In genomic region chr6:83939492-83939891, GRCm38 (mm10) we compare ENCODE assay signal across 28 mouse cellular contexts.
"Had no signal": no experiment of that assay in that cellular context is flagged by ENCODE, and none has a peak within 500 bp of the region (broad histone marks: within the 10 kb centered on the region; RNA-seq: fewer than 3 reads in every experiment).

No protein-coding gene starts in this region.

- H3K27me3 ChIP-seq: limb, embryonic 12.5 days; limb, embryonic 13.5 days; limb, embryonic 15.5 days; liver, embryonic 12.5 days; liver, embryonic 13.5 days; liver, embryonic 15.5 days; lung, embryonic 15.5 days; megakaryocyte, embryonic 14.5 days; midbrain, embryonic 12.5 days; midbrain, embryonic 13.5 days; midbrain, embryonic 15.5 days; neural tube, embryonic 12.5 days had no signal

- DNase-seq: left cerebral cortex, postnatal 4 days; liver; liver, embryonic 13.5 days; liver, postnatal 0 days; lung, adult 18-20 months; lung, adult 2 months; lung, embryonic 14.5 days; lung, postnatal 10 days; lung, postnatal 14 days; lung, postnatal 36 days; lung, postnatal 4 days; midbrain, embryonic 14.5 days had no signal

- H3K9me3 ChIP-seq: limb, embryonic 10.5 days; limb, embryonic 12.5 days; limb, embryonic 13.5 days; limb, embryonic 15.5 days; liver, embryonic 12.5 days; liver, embryonic 13.5 days; liver, embryonic 15.5 days; lung, embryonic 15.5 days; megakaryocyte, embryonic 14.5 days; midbrain, embryonic 10.5 days; midbrain, embryonic 12.5 days; midbrain, embryonic 13.5 days; midbrain, embryonic 15.5 days; neural tube, embryonic 12.5 days had no signal

- H3K4me1 ChIP-seq: limb, embryonic 10.5 days; limb, embryonic 12.5 days; limb, embryonic 13.5 days; limb, embryonic 15.5 days; liver, embryonic 12.5 days; liver, embryonic 13.5 days; liver, embryonic 15.5 days; lung, embryonic 15.5 days; megakaryocyte, embryonic 14.5 days; midbrain, embryonic 10.5 days; midbrain, embryonic 12.5 days; midbrain, embryonic 13.5 days; midbrain, embryonic 15.5 days; neural tube, embryonic 12.5 days had no signal

- H3K27ac ChIP-seq: limb, embryonic 10.5 days; limb, embryonic 12.5 days; limb, embryonic 13.5 days; limb, embryonic 15.5 days; liver, embryonic 12.5 days; liver, embryonic 13.5 days; liver, embryonic 14.5 days; liver, embryonic 15.5 days; lung, embryonic 15.5 days; macrophage; midbrain, embryonic 10.5 days; midbrain, embryonic 12.5 days; midbrain, embryonic 13.5 days; midbrain, embryonic 15.5 days; neural tube, embryonic 12.5 days had no signal

- H3K9ac ChIP-seq: limb, embryonic 12.5 days; limb, embryonic 13.5 days; limb, embryonic 15.5 days; liver, embryonic 12.5 days; liver, embryonic 13.5 days; liver, embryonic 14.5 days; liver, embryonic 15.5 days; liver, postnatal 0 days; lung, embryonic 14.5 days; lung, embryonic 15.5 days; midbrain, embryonic 12.5 days; midbrain, embryonic 13.5 days; midbrain, embryonic 15.5 days; neural tube, embryonic 12.5 days had no signal

- H3K4me3 ChIP-seq: limb, embryonic 10.5 days; limb, embryonic 12.5 days; limb, embryonic 13.5 days; limb, embryonic 15.5 days; liver, embryonic 12.5 days; liver, embryonic 13.5 days; liver, embryonic 15.5 days; lung, embryonic 15.5 days; megakaryocyte, embryonic 14.5 days; midbrain, embryonic 10.5 days; midbrain, embryonic 12.5 days; midbrain, embryonic 13.5 days; midbrain, embryonic 15.5 days; myocyte; neural tube, embryonic 12.5 days had no signal
